Mouse (Mus musculus) frontal cortex, postnatal 10 days (tissue): ENCODE measurements at regions not wholly inside any gene's neighbourhood (a gene's known extent, or its start where the extent isn't known, plus 50 kb on each side); places are given as distances from the start of the nearest gene placed in this dataset.

Experiments
- DNase-seq, 2 experiments: peaks; one replicate each; pipeline ENCODE4 v3.0.0; 2022; ENCODE audit warnings: low spot score in 2 of 2, mixed read lengths in 1 of 2

GRCm38 (mm10) chr15:72101730-72102129 is 1732.6 kb upstream of the Gm6569 start:
- no peak for DNase-seq

DNA sequence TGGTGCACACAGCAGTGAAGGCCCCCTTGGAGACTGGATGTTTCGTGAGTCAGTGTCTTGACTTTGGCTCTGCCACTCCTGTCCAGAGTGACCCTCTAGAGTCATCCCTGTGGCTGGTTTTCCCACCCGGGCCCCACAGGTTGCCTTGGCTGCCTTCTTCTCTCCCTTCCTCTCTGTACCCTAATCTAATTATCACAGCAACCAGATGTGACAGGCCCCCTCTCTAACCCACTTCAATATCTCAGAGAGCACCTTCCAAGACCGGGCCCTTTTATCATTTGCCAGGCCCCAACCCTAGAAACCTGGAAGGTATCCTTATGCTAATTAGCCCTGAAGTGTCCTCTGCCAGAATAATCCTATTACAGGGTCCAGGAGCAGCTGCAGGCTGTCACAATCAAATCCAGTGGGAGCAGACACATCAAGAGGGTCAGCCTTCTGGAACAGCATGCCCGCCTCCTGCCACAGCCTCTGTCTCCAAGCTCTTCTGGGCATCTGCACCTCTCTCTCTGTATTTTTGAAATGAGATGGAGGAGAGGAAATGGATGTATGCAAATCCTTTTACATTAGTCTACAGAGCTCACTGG is 1728.4 kb upstream of the Gm6569 start:
- no peak for DNase-seq

- no peak for DNase-seq
These were observed 1723.8 kb upstream of the Gm6569 start for GRCm38 (mm10) chr15:72110520-72110919.

GRCm38 (mm10) chr15:72116772-72117171 is 1717.6 kb upstream of the Gm6569 start:
- DNase-seq, result no peak

GRCm38 (mm10) chr15:72134226-72134625 is 1700.1 kb upstream of the Gm6569 start:
- DNase-seq, result no peak

DNA sequence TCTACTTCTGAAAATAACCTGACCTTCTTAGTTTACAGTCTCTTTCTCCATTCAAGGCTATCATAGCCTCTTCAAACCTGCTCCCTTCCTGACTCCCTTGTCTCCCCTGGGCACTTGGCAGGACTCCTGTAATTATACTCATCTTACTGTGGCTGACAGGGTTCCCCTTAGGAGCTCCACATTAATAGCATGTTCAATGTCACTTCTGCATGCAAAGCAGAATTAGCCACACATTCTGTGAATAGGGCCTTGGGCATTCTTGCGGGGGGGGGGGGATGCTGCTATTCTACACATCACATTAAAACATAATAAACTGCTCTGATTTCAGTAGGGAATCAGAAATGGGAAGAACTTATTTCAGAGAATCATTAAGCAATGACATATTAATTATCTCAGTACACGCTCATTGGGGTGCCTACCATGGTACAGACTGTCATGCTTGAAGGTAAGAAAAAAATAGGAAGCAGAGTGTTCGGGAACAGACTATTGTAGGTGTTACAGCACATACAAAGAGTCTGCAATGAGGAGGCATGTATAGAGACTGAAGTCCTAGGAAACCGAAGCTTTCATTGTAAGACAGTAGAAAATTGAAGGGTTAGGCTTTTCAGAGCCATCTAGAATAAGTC is 1698.3 kb upstream of the Gm6569 start:
- no peak for DNase-seq

- DNase-seq, result no peak
These were observed 1694.2 kb upstream of the Gm6569 start for GRCm38 (mm10) chr15:72140122-72140521.

DNA sequence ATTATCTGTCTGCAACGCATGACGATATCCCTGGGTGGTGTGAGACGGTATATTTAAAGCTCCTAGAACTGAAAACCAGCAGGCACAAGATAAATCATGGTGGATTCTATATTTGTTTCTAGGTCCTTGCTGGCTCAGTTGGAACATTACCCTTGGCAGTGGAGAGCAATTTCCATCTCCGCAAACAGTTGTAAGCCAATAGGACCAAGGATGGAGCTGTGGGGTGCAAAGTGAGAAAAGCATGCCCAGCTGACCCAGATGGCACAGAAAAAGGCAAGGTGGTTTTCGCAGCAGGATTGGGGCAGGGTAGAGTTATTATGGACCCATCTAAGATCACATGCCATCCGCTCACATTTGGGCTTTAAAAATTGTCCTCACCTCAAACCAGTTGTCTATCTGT is 1683.8 kb upstream of the Gm6569 start:
- no peak for DNase-seq

- no peak for DNase-seq
These were observed 1675.9 kb upstream of the Gm6569 start for GRCm38 (mm10) chr15:72158505-72158904.

GRCm38 (mm10) chr15:72200861-72201260 is 1633.5 kb upstream of the Gm6569 start:
- no peak for DNase-seq

DNA sequence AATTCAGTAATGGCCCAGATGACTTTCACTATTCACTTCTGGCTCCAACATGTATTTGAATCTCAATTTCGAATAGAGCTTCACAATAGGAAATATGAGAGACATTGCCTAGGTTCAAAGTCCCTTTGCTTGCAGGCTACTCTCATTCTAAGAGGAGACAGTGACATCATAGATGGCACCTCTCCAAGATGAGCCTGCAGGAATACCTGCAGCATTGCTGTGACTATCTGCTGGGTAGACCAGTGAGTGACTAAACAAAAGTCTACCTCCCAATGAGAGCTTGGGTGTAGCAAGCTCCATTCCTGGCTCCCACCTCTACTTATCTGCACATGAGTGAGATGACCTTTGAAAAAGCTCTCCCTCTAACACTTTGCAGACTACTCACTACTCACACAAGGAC is 1632.6 kb upstream of the Gm6569 start:
- DNase-seq, result no peak

- no peak for DNase-seq
These were observed 1629.0 kb upstream of the Gm6569 start for GRCm38 (mm10) chr15:72205240-72205799.

GRCm38 (mm10) chr15:72205950-72206349 is 1628.4 kb upstream of the Gm6569 start:
- DNase-seq, result peak; percentile 66 to 86

GRCm38 (mm10) chr15:72207589-72207988 is 1626.8 kb upstream of the Gm6569 start:
- no peak for DNase-seq

GRCm38 (mm10) chr15:72208076-72208475 is 1626.3 kb upstream of the Gm6569 start:
- no peak for DNase-seq

DNA sequence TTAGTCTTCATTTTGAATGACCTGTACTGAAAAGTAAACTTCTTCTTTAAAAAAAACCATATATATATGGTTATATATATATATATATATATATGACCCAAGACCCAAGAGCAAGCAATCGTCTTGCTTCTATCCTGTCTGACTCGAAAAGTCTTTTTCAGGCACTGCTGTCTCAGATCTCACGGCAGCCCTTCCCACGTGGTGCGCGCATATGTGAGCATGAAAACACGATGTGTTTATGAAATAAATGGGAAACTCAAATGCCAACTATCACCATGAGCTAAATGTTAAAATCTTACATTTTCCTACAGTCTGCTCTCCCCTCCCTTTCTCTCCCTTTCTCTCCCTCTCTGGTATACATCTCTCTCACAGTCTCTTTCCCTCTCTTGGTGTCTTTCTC is 1625.4 kb upstream of the Gm6569 start:
- DNase-seq, result peak in 1 of 2 experiments; percentile 11

GRCm38 (mm10) chr15:72217731-72218130 is 1616.6 kb upstream of the Gm6569 start:
- DNase-seq, result no peak

- DNase-seq, result no peak
These were observed 1614.4 kb upstream of the Gm6569 start for GRCm38 (mm10) chr15:72219985-72220384.

- DNase-seq, result no peak
These were observed 1613.6 kb upstream of the Gm6569 start for GRCm38 (mm10) chr15:72220786-72221185.

- DNase-seq, result no peak
These were observed 1602.0 kb upstream of the Gm6569 start for GRCm38 (mm10) chr15:72232355-72232754.

GRCm38 (mm10) chr15:72264619-72265018 is 1569.7 kb upstream of the Gm6569 start:
- DNase-seq, result no peak

GRCm38 (mm10) chr15:72283846-72284245 is 1550.5 kb upstream of the Gm6569 start:
- DNase-seq, result no peak

DNA sequence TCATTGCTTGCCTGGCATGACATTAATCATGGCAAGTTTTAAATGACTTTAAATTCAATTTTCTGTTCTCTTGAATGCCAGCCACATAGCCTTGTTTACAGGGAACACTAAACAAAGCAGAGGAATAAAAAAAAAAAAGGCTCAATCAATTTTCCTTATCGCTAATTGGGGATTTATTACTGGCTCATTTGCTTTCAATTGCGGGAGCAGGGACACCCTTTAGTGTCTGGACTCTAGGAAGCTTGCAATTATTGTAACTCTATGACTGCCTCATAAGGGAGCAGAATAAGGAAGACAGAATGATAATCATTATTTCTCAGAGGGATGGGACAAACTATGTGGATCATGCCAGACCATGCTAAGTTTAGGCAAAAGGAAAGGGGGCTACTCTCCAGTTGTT is 1537.7 kb upstream of the Gm6569 start:
- no peak for DNase-seq
